Mouse (Mus musculus): ENCODE measurements around the gene Crybb1. TPM values are rescaled to one million over a fixed set of nuclear protein-coding genes. Genes with fewer than 3 reads are reported as not detected.

Gene Crybb1
- polyA plus RNA-seq, 1 experiment = 0.46 TPM

DNA sequence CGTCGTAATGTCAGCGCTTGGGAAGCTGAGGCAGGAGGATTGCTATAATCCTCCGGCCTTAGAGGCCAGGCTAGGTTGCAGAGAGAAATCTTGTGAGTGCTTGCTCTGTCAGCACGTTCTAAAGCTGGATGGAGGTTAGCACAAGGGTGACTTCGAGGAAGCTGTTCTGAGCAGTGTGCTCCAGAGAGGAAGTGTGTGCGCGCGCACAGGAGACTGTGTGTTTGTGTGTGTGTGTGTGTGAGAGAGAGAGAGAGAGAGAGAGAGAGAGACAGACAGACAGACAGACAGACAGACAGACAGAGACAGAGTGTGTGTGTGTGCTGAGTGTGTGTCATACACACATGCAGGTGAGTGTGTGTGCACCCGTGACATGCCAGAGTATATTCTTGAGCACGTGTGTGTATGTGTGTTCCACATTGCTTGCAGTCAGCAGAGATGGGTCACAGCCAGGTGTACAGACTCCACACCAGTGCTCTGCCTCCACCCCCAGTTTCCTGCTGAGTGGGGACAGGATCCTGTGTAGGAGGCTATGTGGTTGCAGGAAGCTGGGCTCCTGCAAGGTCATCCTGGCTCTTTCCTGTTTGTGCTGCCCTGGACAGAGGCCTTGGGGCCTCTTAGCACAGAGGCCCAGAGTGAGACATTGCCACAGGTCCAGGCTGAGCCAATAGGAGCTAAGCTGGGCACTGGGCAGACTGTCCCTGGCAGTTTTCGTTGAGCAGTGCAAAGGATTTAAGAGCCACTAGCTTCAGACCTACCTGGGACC, 42.8 kb downstream of the Crybb1 start:
- 35% methylated on average over 12 of the region's 12 CpGs for WGBS

DNA sequence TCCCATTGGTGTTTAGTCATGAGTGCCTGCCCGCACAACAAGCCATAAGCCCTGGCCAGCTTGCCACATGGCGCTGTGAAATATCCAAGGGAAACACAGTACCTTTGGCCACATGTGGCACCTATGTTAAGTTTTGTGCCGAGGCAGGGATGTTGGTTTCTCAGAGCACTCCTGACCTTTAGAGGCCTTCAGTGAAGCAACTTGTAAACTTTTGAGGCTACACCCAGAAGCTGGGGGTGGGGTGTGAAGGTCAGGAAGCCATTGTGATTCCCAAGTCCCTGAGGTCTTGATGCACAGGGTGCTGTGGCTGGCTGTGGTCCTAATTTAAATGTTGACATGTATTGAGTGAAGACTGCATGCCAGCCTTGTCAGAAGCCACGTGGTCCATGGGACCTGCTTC, 43.8 kb downstream of the Crybb1 start:
- TF ChIP-seq POLR2A (IDR thresholded peaks at IDR 0.05; ENCODE audit: low read depth, low read length) = no peak
- TF ChIP-seq CTCF (IDR thresholded peaks at IDR 0.05; ENCODE audit: extremely low read depth, insufficient read depth, insufficient read length, insufficient replicate concordance) = no peak
- Histone ChIP-seq H3K4me3 (ENCODE audit: extremely low read depth, insufficient read depth, insufficient read length) (no peak overlapping the region), H3K4me1 (ENCODE audit: control insufficient read depth, insufficient read depth, insufficient read length) (peaks cover 50% of the 10 kb centered on the region), H3K27me3 (ENCODE audit: control insufficient read depth, insufficient read depth, low read length) (no peaks in the 10 kb centered on the region), H3K27ac (ENCODE audit: insufficient read depth, low read length) (peak overlapping the region; percentile 35), H3K36me3 (ENCODE audit: control insufficient read depth, insufficient read depth, low read length) (no peaks in the 10 kb centered on the region)
- WGBS = 83% methylated on average over 4 of the region's 4 CpGs
- DNase-seq (ENCODE audit: low read depth in 1 of 2, low spot score in 2 of 2) = no peak

More for the DNA sequence above, 42.8 kb downstream of the Crybb1 start:
- no peak for DNase-seq (ENCODE audit: low read depth in 1 of 2, low spot score in 2 of 2)
- TF ChIP-seq POLR2A (IDR thresholded peaks at IDR 0.05; ENCODE audit: low read depth, low read length) (no peak), CTCF (IDR thresholded peaks at IDR 0.05; ENCODE audit: extremely low read depth, insufficient read depth, insufficient read length, insufficient replicate concordance) (no peak)
- Histone ChIP-seq H3K4me1 (ENCODE audit: control insufficient read depth, insufficient read depth, insufficient read length) (peaks cover 50% of the 10 kb centered on the region), H3K36me3 (ENCODE audit: control insufficient read depth, insufficient read depth, low read length) (no peaks in the 10 kb centered on the region), H3K4me3 (ENCODE audit: extremely low read depth, insufficient read depth, insufficient read length) (no peak overlapping the region), H3K27ac (ENCODE audit: insufficient read depth, low read length) (peak overlapping the region; percentile 35), H3K27me3 (ENCODE audit: control insufficient read depth, insufficient read depth, low read length) (no peaks in the 10 kb centered on the region)

DNA sequence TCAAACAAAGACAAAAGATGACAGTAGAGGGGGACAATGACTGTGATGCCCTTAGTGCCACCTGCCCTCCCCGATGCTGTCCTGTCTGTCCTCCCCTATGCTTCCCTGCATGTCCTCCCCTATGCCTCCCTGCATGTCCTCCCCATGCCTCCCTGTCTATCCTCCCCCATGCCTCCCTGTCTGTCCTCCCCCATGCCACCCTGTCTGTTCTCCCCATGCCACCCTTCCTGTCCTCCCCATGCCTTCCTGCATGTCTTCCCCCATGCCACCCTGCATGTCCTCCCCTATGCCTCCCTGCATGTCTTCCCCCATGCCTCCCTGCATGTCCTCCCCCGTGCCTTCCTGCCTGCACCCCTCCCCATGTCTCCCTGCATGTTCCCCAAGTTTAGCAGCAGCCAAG, 44.5 kb downstream of the Crybb1 start:
- H3K36me3 ChIP-seq (ENCODE audit: control insufficient read depth, insufficient read depth, low read length) = peaks cover 3% of the 10 kb centered on the region; the same call in 1 of the 2 replicates
- no peak overlapping the region for H3K27ac ChIP-seq (ENCODE audit: insufficient read depth, low read length)
- H3K4me3 ChIP-seq (ENCODE audit: extremely low read depth, insufficient read depth, insufficient read length) = no peak overlapping the region
- DNase-seq (ENCODE audit: low read depth in 1 of 2, low spot score in 2 of 2) = no peak
- TF ChIP-seq CTCF (IDR thresholded peaks at IDR 0.05; ENCODE audit: extremely low read depth, insufficient read depth, insufficient read length, insufficient replicate concordance) = no peak
- TF ChIP-seq POLR2A (IDR thresholded peaks at IDR 0.05; ENCODE audit: low read depth, low read length) = no peak
- H3K27me3 ChIP-seq (ENCODE audit: control insufficient read depth, insufficient read depth, low read length) = no peaks in the 10 kb centered on the region
- WGBS = 61% methylated on average over 2 of the region's 2 CpGs
- H3K4me1 ChIP-seq (ENCODE audit: control insufficient read depth, insufficient read depth, insufficient read length) = peaks cover 45% of the 10 kb centered on the region

DNA sequence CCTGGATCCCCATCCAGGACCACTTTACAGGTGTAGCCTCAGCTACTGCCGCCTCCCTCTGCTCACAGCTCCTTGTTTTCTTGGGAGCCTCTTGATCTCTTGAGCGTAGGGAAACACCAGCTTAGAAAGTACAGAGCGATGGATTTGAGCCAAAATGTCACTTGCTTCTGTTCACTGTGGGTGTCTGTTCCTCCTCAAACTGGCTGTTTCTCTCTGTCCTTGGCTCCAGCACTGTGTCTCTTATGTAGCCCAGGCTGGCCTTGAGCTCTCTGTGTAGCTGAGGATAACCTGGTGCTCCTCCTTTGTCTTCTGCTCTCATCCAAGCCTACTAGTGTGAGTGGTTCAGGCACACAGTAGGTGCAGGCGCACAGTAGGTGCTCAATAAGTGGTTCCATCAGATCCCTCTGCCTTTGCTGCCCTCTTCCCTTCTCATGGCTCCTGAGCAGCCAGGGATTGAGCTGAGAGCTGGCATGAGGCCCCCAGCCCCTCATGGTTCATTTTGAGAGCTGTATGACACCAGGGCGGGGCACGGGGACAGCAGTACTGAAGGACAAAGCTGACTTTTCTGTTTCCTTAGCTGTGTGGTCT, 45.2 kb downstream of the Crybb1 start:
- H3K27me3 ChIP-seq (ENCODE audit: control insufficient read depth, insufficient read depth, low read length) = no peaks in the 10 kb centered on the region

DNA sequence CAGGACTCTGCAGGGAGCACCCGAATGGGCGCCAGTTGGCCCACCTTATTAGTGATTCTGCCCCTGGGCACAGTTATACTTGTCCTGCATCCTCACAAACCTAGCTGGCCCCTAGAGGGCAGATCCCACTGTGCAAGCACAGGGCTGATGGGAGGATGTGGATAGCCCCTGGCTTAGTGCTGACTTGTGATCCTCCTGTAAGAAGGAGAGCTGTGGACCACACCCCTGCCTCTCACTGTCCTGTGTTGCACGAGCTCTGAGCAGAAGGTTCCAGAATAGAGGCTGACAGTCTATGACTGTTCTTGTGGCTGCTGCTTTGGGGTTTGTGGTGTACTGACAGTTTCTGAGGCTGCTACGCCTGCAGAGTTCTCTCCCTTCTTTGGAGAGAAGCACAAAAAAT, 46.1 kb downstream of the Crybb1 start:
- Histone ChIP-seq H3K27me3 (ENCODE audit: control insufficient read depth, insufficient read depth, low read length) (no peaks in the 10 kb centered on the region), H3K36me3 (ENCODE audit: control insufficient read depth, insufficient read depth, low read length) (peaks cover 7% of the 10 kb centered on the region; the same call in 1 of the 2 replicates), H3K4me1 (ENCODE audit: control insufficient read depth, insufficient read depth, insufficient read length) (peaks cover 38% of the 10 kb centered on the region), H3K27ac (ENCODE audit: insufficient read depth, low read length) (peak overlapping the region; percentile 37; the same call in 1 of the 2 replicates), H3K4me3 (ENCODE audit: extremely low read depth, insufficient read depth, insufficient read length) (no peak overlapping the region)
- TF ChIP-seq POLR2A (IDR thresholded peaks at IDR 0.05; ENCODE audit: low read depth, low read length) (no peak), CTCF (IDR thresholded peaks at IDR 0.05; ENCODE audit: extremely low read depth, insufficient read depth, insufficient read length, insufficient replicate concordance) (no peak)
- DNase-seq (ENCODE audit: low read depth in 1 of 2, low spot score in 2 of 2) = no peak
- WGBS = 61% methylated on average over 4 of the region's 4 CpGs

More for the DNA sequence above, 45.2 kb downstream of the Crybb1 start:
- no peak for DNase-seq (ENCODE audit: low read depth in 1 of 2, low spot score in 2 of 2)
- Histone ChIP-seq H3K4me3 (ENCODE audit: extremely low read depth, insufficient read depth, insufficient read length) (no peak overlapping the region), H3K4me1 (ENCODE audit: control insufficient read depth, insufficient read depth, insufficient read length) (peaks cover 43% of the 10 kb centered on the region), H3K36me3 (ENCODE audit: control insufficient read depth, insufficient read depth, low read length) (peaks cover 6% of the 10 kb centered on the region; the same call in 1 of the 2 replicates), H3K27ac (ENCODE audit: insufficient read depth, low read length) (peak overlapping the region; percentile 37; the same call in 1 of the 2 replicates)
- WGBS = 83% methylated on average over 6 of the region's 6 CpGs
- TF ChIP-seq POLR2A (IDR thresholded peaks at IDR 0.05; ENCODE audit: low read depth, low read length) (no peak), CTCF (IDR thresholded peaks at IDR 0.05; ENCODE audit: extremely low read depth, insufficient read depth, insufficient read length, insufficient replicate concordance) (no peak)

DNA sequence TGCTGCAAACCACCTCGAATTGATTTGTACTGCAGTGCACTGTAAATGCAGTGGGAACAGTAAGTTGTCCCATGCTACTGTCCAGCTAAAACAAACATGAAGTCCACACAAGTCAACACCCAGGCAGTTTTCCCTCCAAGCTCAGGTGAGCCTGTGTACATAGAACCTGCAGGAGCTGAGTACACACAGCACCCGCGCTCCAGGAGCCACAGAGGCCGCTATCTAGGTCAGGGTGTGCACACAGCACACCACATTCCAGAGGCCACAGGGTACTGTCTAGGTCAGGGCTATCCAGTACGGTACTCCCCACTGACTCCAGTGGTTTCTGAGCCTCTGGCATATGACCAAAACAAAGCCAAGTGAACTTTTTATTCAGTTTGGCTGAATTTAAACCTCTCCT, 46.7 kb downstream of the Crybb1 start:
- H3K27ac ChIP-seq (ENCODE audit: insufficient read depth, low read length) = 0 out of 2 replicates have a peak overlapping the region, but pooled peaks have one; percentile 19
- DNase-seq (ENCODE audit: low read depth in 1 of 2, low spot score in 2 of 2) = no peak
- peaks cover 8% of the 10 kb centered on the region for H3K36me3 ChIP-seq (ENCODE audit: control insufficient read depth, insufficient read depth, low read length)

More for the DNA sequence above, 46.7 kb downstream of the Crybb1 start:
- TF ChIP-seq CTCF (IDR thresholded peaks at IDR 0.05; ENCODE audit: extremely low read depth, insufficient read depth, insufficient read length, insufficient replicate concordance) (no peak), POLR2A (IDR thresholded peaks at IDR 0.05; ENCODE audit: low read depth, low read length) (no peak)
- no peak overlapping the region for H3K4me3 ChIP-seq (ENCODE audit: extremely low read depth, insufficient read depth, insufficient read length)
- peaks cover 32% of the 10 kb centered on the region for H3K4me1 ChIP-seq (ENCODE audit: control insufficient read depth, insufficient read depth, insufficient read length)
- WGBS = 71% methylated on average over 5 of the region's 5 CpGs
- no peaks in the 10 kb centered on the region for H3K27me3 ChIP-seq (ENCODE audit: control insufficient read depth, insufficient read depth, low read length)
